Mouse (Mus musculus) E14TG2a.4 (cell line): ENCODE measurements around the gene Lrrtm4.

Source experiments
- CTCF ChIP-seq: conservative IDR thresholded peaks from 2 replicates; pipeline ENCODE4 v1.5.1; 2014; ENCODE audit warnings: low read length
- NANOG ChIP-seq: IDR thresholded peaks from 2 replicates; pipeline ENCODE4 v1.6.1; 2014; ENCODE audit warnings: borderline replicate concordance, low read length, mixed read lengths

DNA sequence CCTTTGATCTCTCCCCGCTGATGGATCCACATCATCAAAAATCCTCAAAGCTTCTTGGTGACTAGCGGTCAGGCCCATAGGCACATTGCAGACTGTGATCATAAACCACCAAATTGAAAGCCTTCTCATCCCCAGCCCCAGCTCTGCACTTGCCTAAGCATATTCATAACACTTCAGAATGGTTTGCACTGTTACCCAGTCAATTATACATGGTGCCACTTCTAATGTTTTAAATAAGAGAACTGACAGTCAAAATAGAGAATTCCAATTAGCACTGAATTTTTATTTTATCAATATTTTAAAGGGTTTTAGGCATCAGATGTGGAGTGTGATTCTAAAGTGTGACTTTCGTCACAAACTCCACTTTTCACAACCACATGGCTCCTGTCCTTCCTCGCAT lies 606.8 kb downstream of the Lrrtm4 start:
- TF ChIP-seq CTCF, result no peak
- TF ChIP-seq NANOG, result no peak
